Mouse (Mus musculus) cortical plate, adult 2 months (tissue): ENCODE results near the gene Heg1.

ENCODE experiments used
- CTCF ChIP-seq: fragments of 200-500 bp; IDR thresholded peaks from 2 replicates; pipeline ENCODE4 v1.5.1; 2011; ENCODE audit warnings: mild to moderate bottlenecking, control low read depth, low read length; ENCODE audit not compliant: insufficient read depth; ENCODE audit errors: extremely low read depth
- POLR2A ChIP-seq: fragments of 200-500 bp; IDR thresholded peaks from 2 replicates; pipeline ENCODE4 v1.6.1; 2011; ENCODE audit warnings: mild to moderate bottlenecking, low read length, control low read depth; ENCODE audit not compliant: insufficient read depth; ENCODE audit errors: extremely low read depth

DNA sequence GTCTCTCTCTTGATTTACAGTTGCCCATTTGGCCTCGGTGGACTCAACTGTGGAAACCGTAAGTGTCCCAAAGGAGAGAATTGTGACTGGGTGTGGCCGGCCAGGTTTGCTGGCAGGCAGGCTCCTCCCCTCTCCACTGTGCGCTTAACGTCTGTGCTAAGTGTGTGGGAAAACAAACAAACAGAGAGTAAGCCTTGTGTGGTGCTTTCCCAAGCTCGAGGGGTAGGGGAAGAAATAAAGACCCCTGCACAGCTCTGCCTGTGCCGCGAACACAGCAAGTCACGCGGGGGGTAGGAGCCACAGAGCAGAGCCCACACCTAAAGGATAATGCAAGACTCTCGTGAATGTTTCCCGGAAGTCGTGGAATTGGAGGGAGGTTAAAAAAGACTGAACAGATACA, 67.0 kb downstream of the Heg1 start:
- no peak for TF ChIP-seq POLR2A
- no peak for TF ChIP-seq CTCF
